Mouse (Mus musculus): ENCODE measurements around the gene Chchd6. TPM values are rescaled to one million over a fixed set of nuclear protein-coding genes. Genes with fewer than 3 reads are reported as not detected.

Gene Chchd6
- total and polyA plus RNA-seq, 2 experiments from 2014 or later, result 182 to 192 TPM

GRCm38 (mm10) chr6:89345486-89345785, 250.0 kb downstream of the Chchd6 start:
- TF ChIP-seq CTCF (IDR thresholded peaks at IDR 0.05), result no peak
- DNase-seq (ENCODE audit: low spot score), result no peak
- WGBS, result 76% methylated on average over 3 of the region's 3 CpGs
- no peak for ATAC-seq (ENCODE audit: low FRiP score)
- no peak overlapping the region for H3K4me2 ChIP-seq (ENCODE audit: low read depth, low read length, poor library complexity, severe bottlenecking)
- no peaks in the 10 kb centered on the region for H3K9me3 ChIP-seq (ENCODE audit: low read length)
- peaks cover 74% of the 10 kb centered on the region for H3K36me3 ChIP-seq (ENCODE audit: insufficient read depth, low read length)
- H3K4me1 ChIP-seq (ENCODE audit: insufficient read depth, low read length), result 0 out of 2 replicates have a peak, but pooled peaks cover 1% of the 10 kb centered on the region
- no peaks in the 10 kb centered on the region for H3K27me3 ChIP-seq (ENCODE audit: insufficient read depth, low read length)
- H3K9ac ChIP-seq (replicated peaks; ENCODE audit: low read length, poor library complexity, severe bottlenecking), result no peak overlapping the region
- no peak overlapping the region; the same call in 1 of the 2 replicates for H3K27ac ChIP-seq (ENCODE audit: low read depth, low read length)
- H3K4me3 ChIP-seq (ENCODE audit: low read depth, low read length), result no peak overlapping the region

- TF ChIP-seq CTCF (IDR thresholded peaks at IDR 0.05), result no peak
- DNase-seq (ENCODE audit: low spot score), result peak; percentile 60
- Histone ChIP-seq H3K4me1 (ENCODE audit: insufficient read depth, low read length) (no peaks in the 10 kb centered on the region), H3K4me2 (ENCODE audit: low read depth, low read length, poor library complexity, severe bottlenecking) (no peak overlapping the region), H3K9me3 (ENCODE audit: low read length) (no peaks in the 10 kb centered on the region), H3K9ac (replicated peaks; ENCODE audit: low read length, poor library complexity, severe bottlenecking) (no peak overlapping the region), H3K27ac (ENCODE audit: low read depth, low read length) (no peak overlapping the region; the same call in 1 of the 2 replicates), H3K27me3 (ENCODE audit: insufficient read depth, low read length) (no peaks in the 10 kb centered on the region), H3K36me3 (ENCODE audit: insufficient read depth, low read length) (peaks cover 74% of the 10 kb centered on the region), H3K4me3 (ENCODE audit: low read depth, low read length) (no peak overlapping the region)
- WGBS, result 40% methylated on average over 10 of the region's 10 CpGs
- ATAC-seq (ENCODE audit: low FRiP score), result peak; percentile 8; the same call in 1 of the 2 replicates
Observed at GRCm38 (mm10) chr6:89344613-89345485, 250.6 kb downstream of the Chchd6 start.

- Histone ChIP-seq H3K36me3 (ENCODE audit: insufficient read depth, low read length) (peaks cover 77% of the 10 kb centered on the region), H3K9me3 (ENCODE audit: low read length) (no peaks in the 10 kb centered on the region), H3K4me1 (ENCODE audit: insufficient read depth, low read length) (no peaks in the 10 kb centered on the region), H3K4me2 (ENCODE audit: low read depth, low read length, poor library complexity, severe bottlenecking) (no peak overlapping the region), H3K9ac (replicated peaks; ENCODE audit: low read length, poor library complexity, severe bottlenecking) (no peak overlapping the region), H3K27ac (ENCODE audit: low read depth, low read length) (no peak overlapping the region), H3K27me3 (ENCODE audit: insufficient read depth, low read length) (no peaks in the 10 kb centered on the region), H3K4me3 (ENCODE audit: low read depth, low read length) (no peak overlapping the region)
- WGBS, result 84% methylated on average over 4 of the region's 4 CpGs
- DNase-seq (ENCODE audit: low spot score), result no peak
- no peak for TF ChIP-seq CTCF (IDR thresholded peaks at IDR 0.05)
- no peak for ATAC-seq (ENCODE audit: low FRiP score)
Observed at GRCm38 (mm10) chr6:89341981-89342380, 253.5 kb downstream of the Chchd6 start.

- TF ChIP-seq CTCF (IDR thresholded peaks at IDR 0.05), result peak; percentile 59
- Histone ChIP-seq H3K27me3 (ENCODE audit: insufficient read depth, low read length) (no peaks in the 10 kb centered on the region), H3K4me1 (ENCODE audit: insufficient read depth, low read length) (no peaks in the 10 kb centered on the region), H3K27ac (ENCODE audit: low read depth, low read length) (no peak overlapping the region), H3K4me3 (ENCODE audit: low read depth, low read length) (no peak overlapping the region), H3K9me3 (ENCODE audit: low read length) (no peaks in the 10 kb centered on the region), H3K4me2 (ENCODE audit: low read depth, low read length, poor library complexity, severe bottlenecking) (no peak overlapping the region), H3K36me3 (ENCODE audit: insufficient read depth, low read length) (peaks cover 88% of the 10 kb centered on the region), H3K9ac (replicated peaks; ENCODE audit: low read length, poor library complexity, severe bottlenecking) (no peak overlapping the region)
- ATAC-seq (ENCODE audit: low FRiP score) (peak; percentile 44; the same call in 1 of the 2 replicates), DNase-seq (ENCODE audit: low spot score) (peak; percentile 78)
- 73% methylated on average over 2 of the region's 2 CpGs for WGBS
Observed at GRCm38 (mm10) chr6:89339447-89339846, 256.0 kb downstream of the Chchd6 start.

- WGBS, result 95% methylated on average over 8 of the region's 8 CpGs
- Histone ChIP-seq H3K4me1 (ENCODE audit: insufficient read depth, low read length) (no peaks in the 10 kb centered on the region), H3K36me3 (ENCODE audit: insufficient read depth, low read length) (peaks cover 89% of the 10 kb centered on the region), H3K9ac (replicated peaks; ENCODE audit: low read length, poor library complexity, severe bottlenecking) (no peak overlapping the region), H3K27me3 (ENCODE audit: insufficient read depth, low read length) (no peaks in the 10 kb centered on the region), H3K4me3 (ENCODE audit: low read depth, low read length) (no peak overlapping the region), H3K27ac (ENCODE audit: low read depth, low read length) (no peak overlapping the region), H3K4me2 (ENCODE audit: low read depth, low read length, poor library complexity, severe bottlenecking) (no peak overlapping the region), H3K9me3 (ENCODE audit: low read length) (no peaks in the 10 kb centered on the region)
- no peak for ATAC-seq (ENCODE audit: low FRiP score)
- no peak for TF ChIP-seq CTCF (IDR thresholded peaks at IDR 0.05)
- DNase-seq (ENCODE audit: low spot score), result no peak
Observed at GRCm38 (mm10) chr6:89338733-89339132, 256.7 kb downstream of the Chchd6 start.

- H3K36me3 ChIP-seq (ENCODE audit: insufficient read depth, low read length), result peaks cover 91% of the 10 kb centered on the region
Observed at GRCm38 (mm10) chr6:89337574-89337973, 257.9 kb downstream of the Chchd6 start.

More at GRCm38 (mm10) chr6:89337574-89337973, 257.9 kb downstream of the Chchd6 start:
- ATAC-seq (ENCODE audit: low FRiP score) (no peak), DNase-seq (ENCODE audit: low spot score) (no peak)
- H3K9ac ChIP-seq (replicated peaks; ENCODE audit: low read length, poor library complexity, severe bottlenecking), result no peak overlapping the region
- WGBS, result 74% methylated on average over 9 of the region's 9 CpGs
- no peaks in the 10 kb centered on the region for H3K4me1 ChIP-seq (ENCODE audit: insufficient read depth, low read length)
- no peak overlapping the region for H3K4me3 ChIP-seq (ENCODE audit: low read depth, low read length)
- H3K9me3 ChIP-seq (ENCODE audit: low read length), result no peaks in the 10 kb centered on the region
- no peak overlapping the region for H3K4me2 ChIP-seq (ENCODE audit: low read depth, low read length, poor library complexity, severe bottlenecking)
- no peaks in the 10 kb centered on the region for H3K27me3 ChIP-seq (ENCODE audit: insufficient read depth, low read length)
- no peak for TF ChIP-seq CTCF (IDR thresholded peaks at IDR 0.05)
- H3K27ac ChIP-seq (ENCODE audit: low read depth, low read length), result no peak overlapping the region
